In genomic region chr6:118065837-118066198, GRCm38 (mm10) we compare ENCODE assay signal across 8 mouse cellular contexts. TPM values are rescaled to one million over a fixed set of nuclear protein-coding genes. Genes with fewer than 3 reads are reported as not detected.
A peak's percentile ranks its signal among the peaks of the same experiment; 100 is the strongest.
DNase-seq lines count a peak whose midpoint lies in the region; ATAC-seq and TF ChIP-seq lines count a peak whose summit lies in the region.

No protein-coding gene starts in this region.

- H3K4me3 ChIP-seq in kidney, embryonic 14.5 days (ENCODE audit: low read length): peak overlapping the region; percentile 48
- H3K4me3 ChIP-seq in bone marrow, adult 2 months (replicated peaks; ENCODE audit: control insufficient read depth, low read depth, low read length): peak overlapping the region; percentile 31
- peak overlapping the region; percentile 68 for H3K4me3 ChIP-seq in hindbrain, embryonic 10.5 days
- H3K4me3 ChIP-seq in midbrain, embryonic 12.5 days: peak overlapping the region; percentile 51

- TF ChIP-seq CTCF in bone marrow, adult 2 months (IDR thresholded peaks at IDR 0.05; ENCODE audit: control insufficient read depth, insufficient read depth, low read length): no peak

- H3K27me3 ChIP-seq in kidney, embryonic 14.5 days (ENCODE audit: control insufficient read depth, insufficient read depth, low read length): peaks cover 9% of the 10 kb centered on the region
- peaks cover 45% of the 10 kb centered on the region for H3K27me3 ChIP-seq in hindbrain, embryonic 10.5 days (ENCODE audit: insufficient read depth, poor library complexity, severe bottlenecking)
- peaks cover 43% of the 10 kb centered on the region for H3K27me3 ChIP-seq in midbrain, embryonic 12.5 days

- no peak overlapping the region for H3K27ac ChIP-seq in kidney, embryonic 14.5 days (ENCODE audit: low read depth, low read length)
- H3K27ac ChIP-seq in bone marrow, adult 2 months (ENCODE audit: control insufficient read depth, insufficient read depth, low read depth, low read length, poor library complexity): no peak overlapping the region
- H3K27ac ChIP-seq in hindbrain, embryonic 10.5 days: peak overlapping the region; percentile 69; the same call in 1 of the 2 replicates
- H3K27ac ChIP-seq in midbrain, embryonic 12.5 days (replicated peaks): no peak overlapping the region

- TF ChIP-seq POLR2A in bone marrow, adult 2 months (IDR thresholded peaks at IDR 0.05; ENCODE audit: borderline replicate concordance, control insufficient read depth, low read depth, low read length): no peak

- WGBS in kidney, embryonic 14.5 days: 2% methylated on average over 11 of the region's 12 CpGs
- WGBS in bone marrow, adult 2 months: under 1% methylated on average over 12 of the region's 12 CpGs
- under 1% methylated on average over 12 of the region's 12 CpGs for WGBS in hindbrain, embryonic 10.5 days
- 2% methylated on average over 12 of the region's 12 CpGs for WGBS in midbrain, embryonic 12.5 days

- peak overlapping the region; percentile 98 for H3K4me2 ChIP-seq in kidney, embryonic 14.5 days (replicated peaks; ENCODE audit: low read depth, low read length)
- H3K4me2 ChIP-seq in midbrain, embryonic 12.5 days (replicated peaks): peak overlapping the region; percentile 99

- peaks cover 9% of the 10 kb centered on the region; the same call in 1 of the 2 replicates for H3K4me1 ChIP-seq in kidney, embryonic 14.5 days (ENCODE audit: control insufficient read depth, insufficient read depth, low read length)
- H3K4me1 ChIP-seq in bone marrow, adult 2 months (ENCODE audit: control insufficient read depth, insufficient read depth, low read length): no peaks in the 10 kb centered on the region
- peaks cover 27% of the 10 kb centered on the region for H3K4me1 ChIP-seq in hindbrain, embryonic 10.5 days (replicated peaks)
- H3K4me1 ChIP-seq in midbrain, embryonic 12.5 days: peaks cover 21% of the 10 kb centered on the region

- peak overlapping the region; percentile 54; the same call in 1 of the 2 replicates for H3K9ac ChIP-seq in kidney, embryonic 14.5 days (ENCODE audit: low read depth, low read length)
- peak overlapping the region; percentile 53 for H3K9ac ChIP-seq in midbrain, embryonic 12.5 days (replicated peaks)

- H3K9me3 ChIP-seq in kidney, embryonic 14.5 days (ENCODE audit: control insufficient read depth, low read length): no peaks in the 10 kb centered on the region
- H3K9me3 ChIP-seq in hindbrain, embryonic 10.5 days: no peaks in the 10 kb centered on the region
- no peaks in the 10 kb centered on the region for H3K9me3 ChIP-seq in midbrain, embryonic 12.5 days

- no peaks in the 10 kb centered on the region for H3K36me3 ChIP-seq in kidney, embryonic 14.5 days (ENCODE audit: control insufficient read depth, insufficient read depth, low read length)
- H3K36me3 ChIP-seq in hindbrain, embryonic 10.5 days: no peaks in the 10 kb centered on the region
- H3K36me3 ChIP-seq in midbrain, embryonic 12.5 days: no peaks in the 10 kb centered on the region

- DNase-seq in kidney, postnatal 10 days: no peak
- peak; percentile 38 for DNase-seq in hindbrain, embryonic 10.5 days (ENCODE audit: low spot score)
- DNase-seq in left cerebral cortex, adult 8-10 months (ENCODE audit: low spot score in 2 of 2): no peak
- DNase-seq in ovary, postnatal 10 days (ENCODE audit: low spot score): no peak
- no peak for DNase-seq in frontal cortex, postnatal 25 days (ENCODE audit: low spot score in 2 of 2)

- no peak; the same call in 1 of the 2 replicates for ATAC-seq in kidney, embryonic 14.5 days (ENCODE audit: low FRiP score, low TSS enrichment)
- peak; percentile 42 for ATAC-seq in midbrain, embryonic 12.5 days (ENCODE audit: low FRiP score, low read depth)

RNA-seq across cellular contexts. Expression of gene Rasgef1a, which starts 54.6 kb away (rescaled TPM):
- 0.28 and 0.29 TPM in 2 replicates for polyA plus RNA-seq in kidney, embryonic 14.5 days (2014; fragmentation: Nextera tagmentation; extraction: Ambion mirVana)
- 0.45 TPM in 1 of 2 replicates, not detected in the other for polyA plus RNA-seq in bone marrow, adult 2 months (2011; ENCODE audit: insufficient read depth, insufficient read length, low replicate concordance, missing spikeins)
- polyA plus RNA-seq in hindbrain, embryonic 10.5 days (2016; fragmentation: Nextera tagmentation; extraction: Ambion mirVana): 0.06 TPM in 1 of 2 replicates, not detected in the other
- 0.20 and 0.22 TPM in 2 replicates for polyA plus RNA-seq in midbrain, embryonic 12.5 days (2016; fragmentation: Nextera tagmentation; extraction: Ambion mirVana)
- total RNA-seq in left cerebral cortex, adult 8-10 months (2022): 100 to 1,000 TPM; 191 to 234 (median 206) TPM
